Mouse (Mus musculus): ENCODE results near the gene Spata5. TPM values are rescaled to one million over a fixed set of nuclear protein-coding genes. Genes with fewer than 3 reads are reported as not detected.

Gene Spata5
- 10 to 100 TPM; 45.1 to 70.6 TPM for total RNA-seq (2023)

GRCm38 (mm10) chr3:37419458-37419991, at the start of gene Spata5:
TSS of gene Spata5 (plus strand) at chr3:37419896.

GRCm38 (mm10) chr3:37420072-37420471, 376 bp downstream of the Spata5 start, which contains the start of gene Nudt6:
TSS of gene Nudt6 (minus strand) at chr3:37420211.

Other genes with a start within 250 kb of the Spata5 start
- not detected for gene Il21, start 187.3 kb upstream of the Spata5 start, total RNA-seq (2023)
- gene Bbs12, start 107.3 kb upstream of the Spata5 start, total RNA-seq (2023), result 1 to 10 TPM in 1 of 2 experiments, under 1 TPM in 1; 0.97 to 1.2 TPM
- gene Cetn4, start 107.2 kb upstream of the Spata5 start, total RNA-seq (2023), result under 1 TPM in 1 of 2 experiments, not detected in 1; 0.30 TPM
- under 1 TPM in 1 of 2 experiments, not detected in 1; 0.08 TPM for gene Fgf2, start 71.5 kb upstream of the Spata5 start, total RNA-seq (2023)
- gene Nudt6, start 315 bp downstream of the Spata5 start, total RNA-seq (2023), result 10 to 100 TPM in 1 of 2 experiments, 1 to 10 TPM in 1; 7.5 to 11.5 TPM
- 1 to 10 TPM; 4.9 to 7.0 TPM for gene Spry1, start 220.1 kb downstream of the Spata5 start, total RNA-seq (2023)

Measured in monocyte, adult 59 days (primary cell).